Mouse (Mus musculus) cerebellum, postnatal 4 days (tissue): ENCODE measurements around the gene Cd84.

Experiments
- DNase-seq, 2 experiments: peaks; one replicate each; pipeline ENCODE4 v3.0.0; 2022; ENCODE audit warnings: low spot score in 2 of 2, mixed read lengths in 1 of 2

The Cd84 gene

DNA sequence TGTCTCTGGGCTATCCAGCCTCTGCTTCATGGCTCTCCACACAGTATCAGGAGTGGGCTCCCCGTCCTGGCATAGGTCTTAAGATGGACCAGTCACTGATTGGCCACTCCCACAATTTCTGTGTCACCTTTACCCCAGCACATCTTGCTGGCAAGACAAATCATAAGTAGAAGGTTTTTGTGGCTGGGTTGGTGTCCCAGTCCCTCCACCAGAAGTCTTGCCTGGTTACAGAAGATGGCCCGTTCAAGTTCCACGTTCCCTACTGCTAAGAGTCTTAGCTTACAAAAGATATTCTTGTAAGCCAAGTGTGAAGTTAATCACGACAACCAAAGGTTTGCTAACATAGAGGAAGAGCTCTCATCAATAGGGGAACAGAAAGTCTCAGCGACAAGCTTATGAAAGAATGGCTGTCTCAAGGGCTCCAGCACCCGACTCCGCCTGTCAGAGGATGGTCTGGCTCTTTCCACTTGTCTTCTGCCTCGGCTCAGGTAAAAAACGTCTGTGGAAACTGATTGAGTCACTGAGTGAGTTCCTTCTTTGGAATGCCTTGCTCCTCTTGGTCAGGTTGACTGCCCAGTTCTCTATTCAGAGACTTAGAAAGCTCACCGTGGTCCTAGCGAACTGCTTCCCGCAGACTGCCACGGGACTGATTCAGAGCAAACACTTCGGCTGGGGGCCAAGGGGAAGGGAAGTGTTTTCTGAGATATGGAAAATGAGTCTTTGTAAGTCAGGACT is 78.0 kb downstream of the Cd84 start, which contains the start of gene Slamf6:
TSS of gene Slamf6 (plus strand) at position 211 of the 735 bp plus-strand sequence.
- no peak for DNase-seq

DNA sequence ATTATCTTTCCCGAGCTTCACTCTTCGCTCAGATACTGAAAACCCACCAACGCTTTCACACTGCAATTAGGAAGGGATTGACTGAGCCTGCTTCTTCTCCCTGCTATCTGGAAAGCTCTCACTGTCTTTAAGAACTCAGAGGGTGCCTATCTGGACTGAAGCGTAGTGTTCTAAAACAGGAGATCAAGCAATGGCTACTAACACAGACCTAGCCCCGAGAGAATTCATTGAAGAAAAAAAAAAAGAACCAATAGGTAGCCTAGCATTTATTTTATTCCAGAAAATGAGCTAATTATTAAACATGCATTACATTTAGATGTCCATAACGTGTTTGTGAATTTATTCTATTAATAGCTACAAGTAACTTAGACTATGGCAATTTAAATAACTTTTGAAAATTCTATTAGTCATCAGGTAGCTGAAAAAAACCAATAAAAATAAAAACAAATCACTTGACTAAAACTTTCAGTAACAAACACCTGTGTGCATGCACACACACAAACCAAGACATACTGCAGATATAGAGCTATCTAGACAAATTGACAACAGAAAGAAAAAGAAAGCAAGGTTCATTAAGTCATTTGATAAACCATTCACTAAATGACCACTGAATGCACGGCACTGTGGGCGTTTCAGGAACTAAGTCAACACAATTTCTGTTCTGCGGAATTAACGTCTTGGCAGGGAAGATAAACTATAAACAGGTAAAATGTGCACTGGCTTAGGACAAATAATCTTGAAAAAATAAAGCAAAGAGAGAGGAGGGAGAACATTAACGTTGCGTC is 78.8 kb downstream of the Cd84 start:
- DNase-seq: no peak

DNA sequence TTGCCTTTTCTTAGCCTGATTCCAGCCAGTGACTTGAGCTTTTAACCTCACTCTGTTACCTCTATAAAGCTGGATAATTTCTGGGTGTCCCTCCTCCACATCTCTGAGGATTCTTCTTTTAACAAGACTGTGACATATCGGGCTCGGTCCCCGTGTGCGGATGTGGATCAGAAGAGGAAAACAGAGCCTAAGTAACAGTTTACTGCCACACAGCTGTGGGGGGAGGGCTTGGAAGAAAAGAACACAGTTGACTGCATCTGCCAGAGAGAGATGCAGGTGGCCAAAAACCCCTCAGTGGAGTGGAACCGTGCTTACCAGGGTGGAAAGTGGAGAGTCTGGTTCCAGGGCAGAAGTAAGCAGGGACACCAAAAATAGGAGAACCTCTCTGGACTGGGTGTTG is 79.7 kb downstream of the Cd84 start:
- DNase-seq: no peak

DNA sequence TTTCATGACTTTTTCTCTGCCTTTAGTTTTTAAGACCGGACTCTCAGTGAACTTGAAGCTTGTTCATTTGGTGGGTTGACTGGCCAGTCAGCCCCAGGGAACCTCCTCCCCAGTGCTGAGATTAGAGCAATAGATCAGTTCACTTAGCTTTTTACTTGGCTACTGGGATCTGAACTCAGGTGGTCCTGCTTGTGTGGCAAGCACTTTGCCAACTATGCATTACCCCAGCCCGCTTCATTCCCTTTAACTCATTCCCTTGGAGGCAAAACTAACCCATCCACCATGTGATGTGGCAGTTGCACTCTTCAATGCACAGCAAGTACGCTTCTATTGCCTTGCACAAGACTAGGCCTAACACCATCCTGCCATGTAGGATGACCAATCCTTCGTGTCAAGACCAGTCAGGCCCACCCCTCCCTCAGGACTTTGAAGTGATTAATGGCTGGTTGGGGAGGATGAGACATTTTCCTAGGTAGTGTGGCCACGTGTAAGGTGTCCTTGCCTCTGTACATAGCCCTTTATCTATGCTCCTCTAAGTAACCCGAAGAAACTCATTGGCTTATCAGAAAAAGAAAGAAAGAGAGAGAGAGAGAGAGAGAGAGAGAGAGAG is 80.5 kb downstream of the Cd84 start:
- no peak for DNase-seq

DNA sequence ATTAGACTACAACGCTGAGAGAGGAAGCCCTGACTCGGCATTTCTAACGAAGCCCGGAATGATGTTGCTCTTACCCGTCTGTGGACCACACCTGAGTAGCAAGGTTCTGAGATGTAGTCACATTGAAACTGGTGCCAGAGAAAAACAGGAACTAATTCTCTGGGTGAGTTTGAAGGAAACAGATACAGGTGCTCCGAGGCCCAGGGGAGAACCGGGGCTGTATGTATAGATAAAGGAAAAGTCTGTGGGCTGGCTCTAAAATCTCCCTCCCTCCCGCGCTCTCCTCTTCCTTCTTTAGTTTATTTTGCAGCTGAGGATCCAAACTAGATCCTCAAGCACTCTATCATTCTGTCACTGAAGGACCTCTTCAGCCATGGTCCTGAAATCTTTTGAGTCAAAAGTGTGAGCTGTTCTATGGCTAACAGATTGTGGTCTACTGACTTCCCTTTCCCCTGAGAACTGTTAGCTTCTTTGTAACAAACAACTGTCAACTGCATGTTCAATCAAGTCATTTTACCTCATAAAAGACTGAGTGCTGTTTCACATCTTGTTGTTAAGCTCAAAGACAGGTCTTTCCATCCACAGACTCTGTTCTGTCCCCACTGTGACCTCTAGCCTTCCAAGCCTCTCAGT is 81.6 kb downstream of the Cd84 start:
- no peak for DNase-seq

DNA sequence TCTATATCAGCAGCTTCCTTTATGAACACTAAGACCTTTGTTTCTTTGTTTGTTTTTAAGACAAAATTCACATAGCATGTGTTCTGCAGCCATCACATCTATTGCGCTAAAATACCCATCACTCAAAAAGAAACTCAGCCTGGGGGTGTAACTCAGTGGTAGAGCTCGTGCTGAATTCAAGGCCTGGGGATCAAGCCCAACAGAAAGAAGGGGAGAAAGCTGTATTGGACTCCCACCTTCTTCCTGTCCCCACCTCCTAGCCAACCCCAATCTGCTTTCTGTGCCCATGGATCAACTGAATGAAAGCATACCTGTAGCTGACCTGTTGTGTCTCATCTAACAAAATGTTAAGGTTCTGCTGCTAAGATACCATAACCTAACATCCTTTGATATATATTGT is 82.1 kb downstream of the Cd84 start:
- no peak for DNase-seq

DNA sequence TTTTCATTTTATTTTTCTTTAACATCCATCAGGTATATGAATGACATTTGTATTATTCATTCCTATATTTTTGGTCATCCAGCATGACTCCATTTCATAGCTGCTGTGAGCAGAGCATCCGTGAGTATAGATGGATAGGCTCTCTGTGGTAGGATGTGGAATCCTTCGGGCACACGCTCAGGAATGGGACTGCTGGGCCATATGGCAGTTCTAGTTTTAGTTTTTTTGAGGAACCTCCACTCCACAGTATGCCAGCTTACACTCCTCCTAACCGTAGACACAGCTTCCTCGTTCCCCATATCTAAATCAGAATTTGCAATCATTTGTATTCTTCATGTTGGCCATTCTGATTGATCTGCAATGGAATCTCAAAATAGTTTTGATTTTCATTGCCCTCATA is 83.3 kb downstream of the Cd84 start:
- no peak for DNase-seq

DNA sequence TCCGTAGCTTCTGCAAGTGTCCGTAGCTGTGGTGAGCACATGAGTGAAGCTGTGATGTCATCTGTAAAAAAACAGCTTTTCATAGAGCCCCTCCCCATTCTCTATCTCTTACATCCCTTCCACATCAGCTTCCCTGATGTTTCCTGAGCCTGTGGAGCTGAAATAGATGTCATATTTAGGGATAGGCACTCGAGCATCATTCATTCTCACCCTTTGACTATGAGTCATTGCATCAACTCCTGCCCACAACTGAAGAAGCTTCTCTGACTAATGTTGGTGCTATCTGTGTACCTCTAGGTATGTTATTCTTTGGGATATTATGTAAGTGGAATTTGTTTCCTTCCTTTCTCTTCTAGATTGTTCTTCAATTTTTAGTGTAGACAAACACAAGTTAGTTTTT is 85.4 kb downstream of the Cd84 start:
- no peak for DNase-seq

DNA sequence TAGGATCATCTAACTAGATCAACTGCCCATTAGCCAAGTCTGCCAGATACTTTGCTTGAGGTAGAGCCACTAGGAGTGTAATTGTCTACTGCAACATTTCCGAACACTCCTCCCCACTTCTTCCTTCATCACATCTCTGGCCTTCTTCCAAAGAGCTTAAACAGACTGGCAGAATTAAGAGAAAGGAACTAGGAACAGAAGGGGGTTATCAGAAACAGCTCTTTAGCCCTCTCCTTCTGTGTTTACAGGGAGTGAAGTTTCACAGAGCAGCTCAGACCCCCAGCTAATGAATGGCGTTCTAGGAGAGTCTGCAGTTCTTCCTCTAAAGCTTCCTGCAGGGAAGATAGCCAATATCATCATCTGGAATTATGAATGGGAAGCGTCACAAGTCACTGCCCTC is 94.4 kb downstream of the Cd84 start:
- DNase-seq: no peak

DNA sequence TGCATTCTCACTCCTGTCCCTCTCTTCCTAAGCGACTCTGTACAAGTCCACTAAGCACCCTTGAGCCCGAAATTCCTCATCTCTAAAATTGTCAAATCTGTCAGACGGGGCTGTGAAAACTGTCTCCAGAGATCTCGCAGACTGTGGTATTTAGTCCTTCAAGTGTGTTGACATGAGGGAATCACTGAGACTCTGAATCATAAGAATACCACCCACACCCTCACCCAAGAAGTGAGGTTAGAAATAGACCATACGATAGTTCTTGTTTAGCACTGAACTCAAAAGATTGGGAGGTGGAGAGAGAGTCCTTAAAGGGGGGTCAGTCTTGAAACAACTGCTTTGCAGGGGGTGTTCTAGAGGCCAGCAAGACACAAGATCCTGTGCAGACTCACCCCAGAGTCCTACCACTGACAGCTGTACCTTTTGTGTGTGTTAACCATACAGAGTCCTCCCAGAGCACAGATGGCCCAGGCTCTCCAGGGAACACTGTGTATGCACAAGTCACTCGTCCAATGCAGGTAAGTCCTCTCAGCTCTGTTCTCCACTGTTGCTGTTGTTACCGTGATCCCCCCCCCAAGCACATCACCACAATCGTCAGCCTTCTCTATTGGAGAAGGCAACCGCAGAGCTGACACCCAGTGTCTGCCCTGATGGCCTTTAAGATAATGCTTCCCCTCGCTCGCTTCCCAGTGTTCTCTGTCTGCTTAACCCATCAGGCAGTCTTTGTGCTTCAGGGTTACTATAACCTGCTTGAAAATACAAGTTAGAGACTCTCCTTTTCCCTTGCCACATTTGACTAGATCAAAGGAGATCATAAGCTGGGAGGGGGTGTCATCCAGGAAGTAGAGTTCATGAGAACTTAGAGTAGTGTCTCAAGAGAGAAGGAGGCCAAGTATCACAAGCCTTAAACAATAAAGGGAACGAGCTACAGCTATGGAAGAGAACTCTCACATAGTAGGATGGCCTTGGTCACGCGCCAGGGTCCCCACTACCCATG is 99.8 kb downstream of the Cd84 start:
- DNase-seq: no peak
